Mouse (Mus musculus) midbrain, embryonic 11.5 days (tissue): ENCODE data around the gene Flrt3. TPM values are rescaled to one million over a fixed set of nuclear protein-coding genes. Genes with fewer than 3 reads are reported as not detected.

Experiments used
- ATAC-seq: fragments of 200-750 bp; cut with Nextera tagmentation; 2 replicates; pipeline ENCODE4 v1.8.0; 2017; ENCODE audit warnings: moderate TSS enrichment, moderate library complexity; ENCODE audit not compliant: low FRiP score
- DNase-seq: peaks from one replicate; pipeline ENCODE4 v3.0.0; 2015; ENCODE audit warnings: low spot score; ENCODE audit errors: missing footprints
- H3K27ac ChIP-seq: fragments of 300-500 bp; sonication (generic); 2 replicates; pipeline ENCODE4 v1.5.1; 2014; ENCODE audit warnings: low read depth, low read length
- H3K27me3 ChIP-seq: fragments of 300-500 bp; sonication (generic); 2 replicates; pipeline ENCODE4 v1.6.1; 2014; ENCODE audit warnings: mild to moderate bottlenecking, low read length, moderate library complexity, mixed read lengths; ENCODE audit not compliant: control insufficient read depth, insufficient read depth
- H3K36me3 ChIP-seq: fragments of 300-500 bp; sonication (generic); 2 replicates; pipeline ENCODE4 v1.6.1; 2014; ENCODE audit warnings: mild to moderate bottlenecking, low read length, moderate library complexity, mixed read lengths; ENCODE audit not compliant: control insufficient read depth, insufficient read depth
- H3K4me1 ChIP-seq: fragments of 300-500 bp; sonication (generic); 2 replicates; pipeline ENCODE4 v1.6.1; 2014; ENCODE audit warnings: low read length; ENCODE audit not compliant: control insufficient read depth, insufficient read depth
- H3K4me2 ChIP-seq: fragments of 300-500 bp; sonication (generic); 2 replicates; pipeline ENCODE4 v1.6.1; 2014; ENCODE audit warnings: mild to moderate bottlenecking, moderate library complexity
- H3K4me3 ChIP-seq: fragments of 300-500 bp; sonication (generic); 2 replicates; pipeline ENCODE4 v1.5.1; 2014; ENCODE audit warnings: low read depth, low read length
- H3K9ac ChIP-seq: fragments of 300-500 bp; sonication (generic); 2 replicates; pipeline ENCODE4 v1.6.1; 2014; ENCODE audit warnings: low read length
- H3K9me3 ChIP-seq: fragments of 300-500 bp; sonication (generic); 2 replicates; pipeline ENCODE4 v1.6.1; 2016; ENCODE audit warnings: low read length; ENCODE audit not compliant: control insufficient read depth
- WGBS: fragments of 180-500 bp; shearing (Covaris S2); extraction: QIAGEN DNeasy Blood & Tissue Kit; methylation state at CpG from one replicate; pipeline ENCODE4 v1.1.7; 2014; 5-methylcytosine and 5-hydroxymethylcytosine counted together
- polyA plus RNA-seq: library from polyadenylated mRNA; unstranded; fragments of >200 nt; fragmentation: Nextera tagmentation; extraction: Ambion mirVana; gene quantifications from 2 replicates; pipeline ENCODE4 v1.2.1, GENCODE M21; 2014

The Flrt3 gene
- 94.3 and 94.9 TPM in 2 replicates for polyA plus RNA-seq

DNA sequence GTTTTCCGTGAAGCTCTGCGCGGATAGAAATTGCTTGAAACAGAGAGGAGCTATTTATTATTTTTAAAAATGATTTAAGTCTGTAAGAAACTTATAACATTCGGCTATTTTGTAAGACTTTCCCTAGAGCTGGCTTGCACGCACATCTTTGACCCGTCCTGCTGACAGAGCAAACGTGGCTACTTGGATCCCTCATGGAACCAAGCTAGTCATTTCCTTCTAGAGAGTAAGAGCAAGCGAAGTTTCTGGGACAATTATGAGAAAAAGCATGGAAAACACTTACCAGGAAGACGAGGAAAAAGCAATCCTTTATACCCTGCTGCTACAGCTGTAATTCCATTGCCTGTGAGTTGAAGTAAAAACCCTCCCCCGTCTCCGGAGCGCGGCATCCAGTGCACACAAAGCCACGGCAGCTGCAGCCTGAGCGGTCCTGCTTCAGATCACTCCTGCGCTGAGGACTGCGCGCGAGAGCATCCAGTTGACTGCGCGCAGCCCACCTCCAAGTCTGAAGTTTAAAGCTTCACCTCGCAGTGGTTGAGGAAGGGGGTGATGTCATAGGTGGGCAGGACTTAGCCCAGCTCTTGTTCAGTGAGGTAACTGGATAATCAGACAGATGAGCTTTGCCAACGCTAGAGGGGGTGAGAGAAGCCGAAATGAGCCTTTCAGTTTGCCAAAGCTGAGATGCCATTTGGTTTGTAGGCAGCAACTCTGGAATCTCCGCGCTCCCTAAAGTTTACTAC lies at the start of gene Flrt3:
Gene Flrt3, minus strand, starts transcription at position 507 of the 740 bp plus-strand sequence.
- H3K4me1 ChIP-seq: peaks cover 14% of the 10 kb centered on the region
- 1% methylated on average over 26 of the region's 26 CpGs for WGBS
- no peaks in the 10 kb centered on the region for H3K9me3 ChIP-seq
- no peaks in the 10 kb centered on the region for H3K36me3 ChIP-seq
- peak within 1 kb of the TSS; percentile 57 for H3K4me2 ChIP-seq
- H3K27ac ChIP-seq: peak within 1 kb of the TSS; percentile 48
- peak within 1 kb of the TSS; percentile 63 for H3K9ac ChIP-seq
- DNase-seq (peak; percentile 97), ATAC-seq (peak; percentile 96)
- no peaks in the 10 kb centered on the region for H3K27me3 ChIP-seq
- peak within 1 kb of the TSS; percentile 61 for H3K4me3 ChIP-seq

DNA sequence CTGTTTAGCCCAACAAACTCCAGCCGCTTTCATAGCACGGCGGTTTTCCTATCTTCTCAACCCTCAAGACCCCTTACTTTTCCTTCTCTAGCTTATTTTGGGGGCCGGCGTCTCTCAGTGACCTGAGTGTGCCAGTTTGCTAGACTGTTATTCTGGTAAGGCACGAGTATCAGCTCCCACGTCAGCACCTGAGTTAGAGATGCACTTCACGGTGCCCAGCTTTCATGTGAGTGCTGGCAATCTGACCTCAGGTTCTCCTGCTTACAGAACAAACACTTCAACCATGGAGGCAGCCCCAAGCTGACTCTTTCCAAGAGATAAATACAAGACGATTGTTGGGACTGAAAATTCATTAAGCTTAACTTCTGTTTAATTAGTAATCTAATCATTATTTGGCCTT lies 46.1 kb upstream of the Flrt3 start:
- 89% methylated on average over 9 of the region's 9 CpGs for WGBS
- H3K27me3 ChIP-seq: no peaks in the 10 kb centered on the region
- no peak overlapping the region for H3K4me2 ChIP-seq
- H3K9me3 ChIP-seq: no peaks in the 10 kb centered on the region
- no peak overlapping the region for H3K27ac ChIP-seq
- H3K4me3 ChIP-seq: no peak overlapping the region
- DNase-seq (no peak), ATAC-seq (no peak)
- H3K4me1 ChIP-seq: no peaks in the 10 kb centered on the region
- H3K9ac ChIP-seq: no peak overlapping the region
- H3K36me3 ChIP-seq: no peaks in the 10 kb centered on the region

DNA sequence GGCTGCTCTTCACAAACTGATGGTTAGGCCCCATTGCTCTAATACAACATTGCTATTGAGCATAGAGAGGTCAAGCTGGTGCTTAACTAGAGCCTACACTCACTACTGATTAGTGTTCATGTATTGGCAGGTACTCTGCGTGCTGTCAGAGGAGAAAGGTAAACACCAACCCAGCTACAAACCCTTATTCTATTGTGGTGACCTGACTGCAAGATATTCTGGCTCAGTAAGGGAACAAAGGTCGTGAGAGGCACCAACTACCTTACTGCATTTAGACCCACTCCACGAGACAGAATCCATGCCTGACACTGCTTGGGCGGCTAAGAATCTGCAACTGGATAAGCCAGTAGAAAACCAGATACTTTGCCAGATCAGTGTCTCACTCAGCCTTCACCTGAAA lies 44.6 kb upstream of the Flrt3 start:
- ATAC-seq (no peak), DNase-seq (no peak)
- H3K27ac ChIP-seq: no peak overlapping the region
- WGBS: 86% methylated on average over 4 of the region's 4 CpGs
- H3K36me3 ChIP-seq: no peaks in the 10 kb centered on the region
- H3K9me3 ChIP-seq: no peaks in the 10 kb centered on the region
- no peaks in the 10 kb centered on the region for H3K27me3 ChIP-seq
- no peak overlapping the region for H3K9ac ChIP-seq
- H3K4me3 ChIP-seq: no peak overlapping the region
- H3K4me2 ChIP-seq: no peak overlapping the region
- no peaks in the 10 kb centered on the region for H3K4me1 ChIP-seq

DNA sequence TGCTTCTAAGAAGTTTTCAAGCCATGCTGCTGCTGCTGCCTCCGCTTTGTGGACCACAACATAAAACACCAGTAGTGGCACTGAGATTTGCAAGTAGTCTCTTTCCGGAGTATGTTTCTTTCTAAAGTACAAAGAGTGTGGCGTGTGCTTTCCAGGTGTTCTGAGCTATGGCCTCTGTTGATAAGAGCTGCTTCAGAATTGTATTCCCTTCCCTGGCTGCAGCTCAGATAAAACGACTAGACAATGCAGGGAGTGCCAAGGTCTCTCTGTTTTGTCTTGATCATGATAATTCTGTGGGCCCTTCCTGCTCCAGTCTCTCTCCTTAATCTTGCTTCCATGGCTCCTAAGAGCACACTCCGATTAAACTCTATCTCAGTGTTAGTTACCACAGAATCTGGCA lies 36.3 kb upstream of the Flrt3 start:
- H3K27ac ChIP-seq: no peak overlapping the region
- H3K4me1 ChIP-seq: peaks cover 20% of the 10 kb centered on the region
- H3K9ac ChIP-seq: no peak overlapping the region
- H3K27me3 ChIP-seq: no peaks in the 10 kb centered on the region
- H3K4me3 ChIP-seq: no peak overlapping the region
- no peaks in the 10 kb centered on the region for H3K9me3 ChIP-seq
- ATAC-seq: no peak
- DNase-seq: no peak
- 75% methylated on average over 5 of the region's 5 CpGs for WGBS
- H3K4me2 ChIP-seq: no peak overlapping the region
- H3K36me3 ChIP-seq: no peaks in the 10 kb centered on the region

DNA sequence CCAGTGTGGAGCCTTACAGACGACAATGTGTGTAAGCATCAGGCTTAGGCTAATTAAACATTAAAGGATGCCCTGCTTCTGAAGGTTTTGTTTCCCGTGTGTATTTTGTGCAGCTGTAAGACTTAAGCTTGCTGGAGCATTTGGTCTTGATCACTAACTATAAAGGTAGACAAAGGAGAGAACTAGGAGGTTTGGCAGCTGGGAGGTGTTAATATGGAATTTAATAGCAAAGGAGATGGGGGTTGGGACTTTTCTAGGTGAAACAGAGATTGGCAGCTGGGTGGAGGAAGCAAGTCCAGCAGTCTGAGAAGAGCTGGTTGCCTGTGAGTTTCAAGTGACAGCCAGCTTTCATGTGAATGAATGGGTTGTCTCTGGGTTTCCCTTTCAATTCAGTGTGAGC lies 34.0 kb upstream of the Flrt3 start:
- Histone ChIP-seq H3K4me2 (no peak overlapping the region; the same call in 1 of the 2 replicates), H3K36me3 (no peaks in the 10 kb centered on the region), H3K27ac (no peak overlapping the region), H3K4me1 (peaks cover 20% of the 10 kb centered on the region), H3K27me3 (no peaks in the 10 kb centered on the region), H3K4me3 (no peak overlapping the region), H3K9ac (no peak overlapping the region), H3K9me3 (no peaks in the 10 kb centered on the region)
- peak; percentile 72 for ATAC-seq
- peak; percentile 93 for DNase-seq
- WGBS: 3% methylated on average over 2 of the region's 2 CpGs

DNA sequence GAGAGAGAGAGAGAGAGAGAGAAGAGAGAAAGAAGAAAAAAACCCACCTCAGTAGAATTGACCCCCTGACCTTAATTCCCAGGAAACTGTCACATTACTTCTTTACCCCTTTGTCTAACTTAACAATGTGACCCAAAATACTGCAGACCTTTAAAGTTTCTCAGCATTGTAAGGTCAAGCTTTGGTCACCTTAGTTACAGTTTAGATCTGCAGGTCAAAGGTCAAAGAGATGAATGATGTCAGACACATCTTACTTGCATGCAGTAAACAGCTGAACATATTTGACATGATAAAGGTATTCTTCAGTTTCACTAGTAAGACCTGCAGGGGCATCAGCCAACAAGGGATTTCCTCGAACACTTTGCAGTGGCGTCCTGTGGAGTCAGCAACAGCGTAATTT lies 32.9 kb upstream of the Flrt3 start:
- no peak overlapping the region for H3K4me2 ChIP-seq
- H3K36me3 ChIP-seq: no peaks in the 10 kb centered on the region
- peak; percentile 88 for DNase-seq
- no peak overlapping the region for H3K9ac ChIP-seq
- peaks cover 20% of the 10 kb centered on the region for H3K4me1 ChIP-seq
- H3K27me3 ChIP-seq: no peaks in the 10 kb centered on the region
- no peak overlapping the region for H3K27ac ChIP-seq
- H3K4me3 ChIP-seq: no peak overlapping the region
- ATAC-seq: peak; percentile 49
- H3K9me3 ChIP-seq: no peaks in the 10 kb centered on the region
- 5% methylated on average over 3 of the region's 3 CpGs for WGBS

DNA sequence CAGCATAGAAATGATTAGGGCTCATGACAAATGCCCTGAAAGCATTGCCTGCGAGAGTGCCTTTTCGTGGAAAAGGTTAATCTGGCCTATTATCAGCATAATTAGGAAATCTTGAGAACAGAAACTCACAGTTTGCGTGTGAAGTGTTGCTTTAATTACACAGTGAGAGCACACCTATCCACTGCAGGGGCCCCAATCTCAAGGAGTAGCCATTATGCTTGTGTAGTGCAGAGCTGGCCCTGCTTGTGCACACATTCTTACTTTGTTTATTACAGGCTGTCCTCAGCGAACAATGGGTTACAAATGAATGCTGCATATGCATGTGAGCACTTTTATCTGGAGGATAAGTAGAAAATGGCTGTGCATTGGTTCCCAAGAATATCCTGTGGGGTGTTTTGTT lies 32.1 kb upstream of the Flrt3 start:
- 26% methylated on average over 4 of the region's 4 CpGs for WGBS
- Histone ChIP-seq H3K9me3 (no peaks in the 10 kb centered on the region), H3K4me2 (no peak overlapping the region), H3K27me3 (no peaks in the 10 kb centered on the region), H3K4me1 (peaks cover 27% of the 10 kb centered on the region), H3K4me3 (no peak overlapping the region), H3K36me3 (no peaks in the 10 kb centered on the region), H3K9ac (no peak overlapping the region), H3K27ac (no peak overlapping the region)
- no peak for ATAC-seq
- no peak for DNase-seq

DNA sequence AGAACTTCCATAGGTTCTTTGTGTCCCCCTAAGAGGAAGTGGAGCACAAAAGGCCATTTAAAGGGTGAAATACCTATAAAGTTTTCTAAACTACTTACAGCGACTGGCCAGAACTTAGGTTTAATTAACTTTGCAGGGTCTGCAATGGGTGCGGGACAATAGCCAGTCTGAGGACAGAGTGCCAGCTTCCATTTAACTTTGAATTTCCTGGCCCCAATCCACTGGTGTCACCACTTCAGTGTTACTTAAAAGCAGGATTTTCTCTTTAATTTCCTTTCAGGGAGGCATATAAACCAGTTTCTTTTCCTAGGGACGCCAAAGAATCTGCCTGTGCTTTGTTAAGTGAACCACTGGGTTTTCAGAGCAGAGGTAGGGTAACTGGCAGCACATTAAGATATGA lies 27.3 kb upstream of the Flrt3 start:
- no peaks in the 10 kb centered on the region for H3K9me3 ChIP-seq
- no peak overlapping the region for H3K4me2 ChIP-seq
- DNase-seq (peak; percentile 88), ATAC-seq (no peak)
- no peak overlapping the region for H3K27ac ChIP-seq
- H3K9ac ChIP-seq: no peak overlapping the region
- peaks cover 17% of the 10 kb centered on the region for H3K4me1 ChIP-seq
- H3K27me3 ChIP-seq: no peaks in the 10 kb centered on the region
- no peaks in the 10 kb centered on the region for H3K36me3 ChIP-seq
- H3K4me3 ChIP-seq: no peak overlapping the region
- WGBS: 10% methylated on average over 3 of the region's 3 CpGs

DNA sequence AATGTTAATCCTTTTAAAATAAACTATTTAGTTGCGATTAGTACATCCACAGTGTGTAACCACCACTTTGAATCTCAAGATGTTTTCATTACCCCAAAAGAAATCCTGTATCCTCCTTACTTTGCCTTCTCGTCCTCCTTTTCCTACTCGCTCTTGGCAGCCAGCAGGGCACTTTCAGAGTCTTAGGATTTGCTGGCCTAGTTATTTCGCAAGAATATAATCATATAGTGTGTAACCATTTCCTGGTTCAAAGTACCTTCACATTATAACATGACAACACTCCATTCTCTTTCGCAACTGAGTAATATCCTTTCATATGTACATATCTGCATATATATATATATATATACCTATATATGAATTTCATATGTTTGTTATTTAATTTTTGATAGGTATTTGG lies 22.6 kb upstream of the Flrt3 start:
- H3K4me2 ChIP-seq: no peak overlapping the region
- H3K9ac ChIP-seq: no peak overlapping the region
- no peak for DNase-seq
- no peaks in the 10 kb centered on the region for H3K36me3 ChIP-seq
- ATAC-seq: no peak
- H3K4me1 ChIP-seq: peaks cover 9% of the 10 kb centered on the region
- H3K4me3 ChIP-seq: no peak overlapping the region
- H3K9me3 ChIP-seq: no peaks in the 10 kb centered on the region
- 92% methylated on average over 5 of the region's 5 CpGs for WGBS
- no peaks in the 10 kb centered on the region for H3K27me3 ChIP-seq
- H3K27ac ChIP-seq: no peak overlapping the region
